Mouse (Mus musculus) stomach, postnatal 0 days (tissue): ENCODE measurements around the gene Prss8.

ENCODE experiments used
- CTCF ChIP-seq: IDR thresholded peaks from 2 replicates; pipeline ENCODE4 v1.5.1; 2016; ENCODE audit warnings: antibody characterized with exemption, low read depth, mild to moderate bottlenecking, moderate library complexity
- EP300 ChIP-seq: optimal IDR thresholded peaks from 2 replicates; pipeline ENCODE3; 2016; ENCODE audit warnings: antibody characterized with exemption

DNA sequence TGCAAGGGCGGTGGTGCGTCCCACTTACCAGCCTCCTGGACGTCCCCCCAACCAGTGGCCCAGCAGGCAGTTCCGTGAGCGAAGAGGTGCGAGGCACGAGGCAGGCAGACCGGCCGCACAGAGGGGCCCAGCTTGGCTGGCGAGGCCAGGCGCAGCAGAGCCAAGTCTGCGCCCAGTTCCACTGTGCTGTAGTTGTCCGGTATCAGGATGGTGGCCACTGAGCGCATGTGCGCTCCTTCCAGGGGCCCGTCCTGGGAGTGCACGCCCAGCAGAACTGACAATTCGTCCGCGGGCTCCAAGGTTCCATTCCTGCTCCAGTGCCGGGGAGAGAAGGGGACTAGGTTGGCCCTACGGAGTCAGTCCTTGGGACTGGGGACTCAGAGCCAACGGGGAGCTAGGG is 14.7 kb upstream of the Prss8 start:
- no peak for TF ChIP-seq CTCF
- TF ChIP-seq EP300: no peak
